Mouse (Mus musculus) frontal cortex, postnatal 25 days (tissue): ENCODE measurements around the gene Tmem263.

ENCODE experiments used
- DNase-seq, 2 experiments: peaks; one replicate each; pipeline ENCODE4 v3.0.0; 2022; ENCODE audit warnings: low spot score in 2 of 2

The Tmem263 gene

DNA sequence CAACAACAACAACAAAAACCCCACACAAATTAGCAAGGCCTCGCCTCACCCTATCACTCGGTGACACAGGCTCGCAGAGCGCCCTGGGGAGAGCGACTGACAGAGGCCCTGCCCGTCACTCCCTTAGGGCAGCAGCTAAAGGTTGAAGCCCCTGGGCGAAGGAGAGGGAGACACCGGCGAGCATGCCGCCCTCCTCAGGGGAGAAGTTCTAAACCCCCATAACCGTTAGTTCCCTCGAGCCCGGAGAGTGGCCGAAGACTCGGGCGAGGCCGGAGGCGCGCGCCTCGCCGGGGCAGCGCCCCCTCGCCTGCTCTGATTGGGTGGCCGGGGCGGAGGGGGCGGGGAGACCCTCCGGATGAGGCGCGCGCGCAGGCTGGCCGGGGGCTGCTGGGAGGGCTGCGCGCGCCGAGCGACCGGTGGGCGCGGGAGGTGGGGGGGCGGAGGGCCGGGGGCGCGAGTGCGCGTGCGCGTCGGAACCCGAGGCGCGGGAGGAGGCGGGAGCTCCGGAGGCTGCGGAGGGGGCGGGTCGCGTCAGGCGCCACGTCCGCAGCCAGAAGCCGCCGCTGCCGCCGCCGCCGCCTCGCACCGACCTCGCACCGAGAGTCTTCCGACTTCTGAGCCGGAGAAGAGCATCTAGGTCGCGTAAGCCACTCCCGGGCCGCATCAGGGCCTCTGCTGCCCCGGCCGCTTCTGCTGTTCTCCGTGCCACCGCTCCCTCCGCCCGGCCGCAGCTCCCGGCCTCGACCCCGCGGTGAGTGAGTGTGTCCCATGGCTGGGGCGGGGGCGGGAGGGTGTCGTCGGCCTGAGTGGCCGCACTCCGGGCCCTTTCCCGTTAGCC is at the start of gene Tmem263, which contains the start of gene Fhl4:
Gene Tmem263 (plus strand): TSS at position 381 of the 838 bp plus-strand sequence.
Gene Fhl4 (minus strand): TSS at position 249 of the 838 bp plus-strand sequence.
- DNase-seq, result peak; percentile 44 to 62

- DNase-seq, result no peak
Observed at GRCm38 (mm10) chr10:85054876-85055275, 47.6 kb upstream of the Tmem263 start.

GRCm38 (mm10) chr10:85071605-85072152 is 30.7 kb upstream of the Tmem263 start:
- no peak for DNase-seq

- no peak for DNase-seq
Observed at GRCm38 (mm10) chr10:85101841-85102240, 586 bp upstream of the Tmem263 start.

- peak in 1 of 2 experiments; percentile 11 for DNase-seq
Observed at GRCm38 (mm10) chr10:85103085-85103885, 858 bp downstream of the Tmem263 start.

DNA sequence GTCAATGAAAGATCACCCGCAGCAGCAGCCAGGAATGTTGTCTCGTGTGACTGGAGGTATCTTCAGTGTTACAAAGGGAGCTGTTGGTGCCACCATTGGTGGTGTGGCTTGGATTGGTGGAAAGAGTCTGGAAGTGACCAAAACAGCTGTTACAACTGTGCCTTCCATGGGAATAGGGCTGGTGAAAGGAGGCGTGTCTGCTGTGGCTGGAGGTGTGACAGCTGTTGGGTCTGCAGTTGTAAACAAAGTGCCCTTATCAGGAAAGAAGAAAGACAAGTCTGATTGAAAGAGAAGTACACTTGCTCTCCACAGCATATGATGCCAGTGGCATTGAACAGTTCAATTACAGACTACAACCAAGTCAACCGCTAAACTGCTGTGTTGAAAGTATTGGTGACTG is 12.0 kb downstream of the Tmem263 start:
- DNase-seq, result no peak

- no peak for DNase-seq
Observed at GRCm38 (mm10) chr10:85125184-85125583, 22.8 kb downstream of the Tmem263 start.

GRCm38 (mm10) chr10:85127395-85128287 is 25.2 kb downstream of the Tmem263 start, which contains the start of gene Mterf2:
Gene Mterf2 (minus strand): TSS chr10:85128027.
- peak; percentile 85 to 88 for DNase-seq

DNA sequence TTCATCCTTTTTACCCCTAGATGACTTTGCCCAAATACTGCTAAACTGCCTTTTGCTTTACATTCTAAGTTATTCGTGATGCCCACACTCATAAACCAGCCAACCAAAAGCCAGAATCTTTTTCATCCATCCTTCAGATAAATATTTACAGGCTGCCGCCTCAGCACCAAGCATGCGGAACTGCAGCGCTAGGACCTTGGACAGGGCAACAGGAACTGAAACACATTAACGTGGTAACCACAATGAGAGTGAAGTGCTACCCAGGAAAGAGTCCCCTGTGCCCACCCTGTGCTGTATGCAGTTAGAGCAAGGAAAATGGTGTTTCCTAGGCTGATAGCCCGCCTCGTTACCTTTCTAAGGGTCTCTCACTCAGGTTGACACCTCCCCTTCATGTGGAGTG is 26.0 kb downstream of the Tmem263 start:
- DNase-seq, result no peak

GRCm38 (mm10) chr10:85136573-85136972 is 34.1 kb downstream of the Tmem263 start:
- no peak for DNase-seq

GRCm38 (mm10) chr10:85141465-85141864 is 39.0 kb downstream of the Tmem263 start:
- DNase-seq, result no peak

GRCm38 (mm10) chr10:85146282-85146681 is 43.9 kb downstream of the Tmem263 start:
- DNase-seq, result no peak

GRCm38 (mm10) chr10:85149226-85149625 is 46.8 kb downstream of the Tmem263 start:
- no peak for DNase-seq

DNA sequence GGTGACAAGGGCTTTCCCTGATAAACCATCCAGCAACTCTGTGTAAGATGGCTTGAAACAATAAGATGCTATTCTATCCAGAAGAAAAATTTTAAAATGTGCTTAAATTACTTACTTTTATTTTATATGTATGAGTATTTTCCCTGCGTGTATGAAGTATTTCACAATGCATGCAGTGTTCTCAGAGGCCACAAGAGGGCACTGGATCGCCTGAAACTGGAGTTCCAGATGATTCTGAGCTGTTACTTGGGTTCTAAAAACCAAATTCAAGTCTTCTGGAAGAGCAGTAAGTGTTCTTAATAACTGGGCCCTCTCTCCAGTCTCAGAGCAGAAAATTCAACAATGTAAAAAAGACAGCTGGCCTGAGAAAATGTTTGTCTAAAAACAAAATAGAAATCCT is 51.8 kb downstream of the Tmem263 start:
- DNase-seq, result peak; percentile 56 to 57

DNA sequence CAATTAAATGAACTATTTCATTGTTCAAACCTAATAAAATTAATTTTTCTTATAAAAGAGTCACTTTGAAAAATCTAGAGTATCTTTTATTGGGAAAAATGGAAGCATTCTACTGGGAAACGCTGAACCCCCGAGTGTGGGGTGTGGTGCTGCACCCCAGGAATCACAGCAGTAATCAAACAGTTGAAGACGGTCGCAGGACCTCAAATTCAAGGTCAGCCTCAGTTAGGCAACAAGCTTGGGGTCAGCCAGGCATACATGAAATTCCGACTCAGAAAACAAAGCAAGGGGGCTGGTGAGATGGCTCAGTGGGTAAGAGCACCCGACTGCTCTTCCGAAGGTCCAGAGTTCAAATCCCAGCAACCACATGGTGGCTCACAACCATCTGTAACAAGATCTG is 55.0 kb downstream of the Tmem263 start:
- DNase-seq, result no peak

GRCm38 (mm10) chr10:85159989-85160619 is 57.7 kb downstream of the Tmem263 start:
- DNase-seq, result no peak

- DNase-seq, result no peak
Observed at GRCm38 (mm10) chr10:85161745-85162351, 59.4 kb downstream of the Tmem263 start.

DNA sequence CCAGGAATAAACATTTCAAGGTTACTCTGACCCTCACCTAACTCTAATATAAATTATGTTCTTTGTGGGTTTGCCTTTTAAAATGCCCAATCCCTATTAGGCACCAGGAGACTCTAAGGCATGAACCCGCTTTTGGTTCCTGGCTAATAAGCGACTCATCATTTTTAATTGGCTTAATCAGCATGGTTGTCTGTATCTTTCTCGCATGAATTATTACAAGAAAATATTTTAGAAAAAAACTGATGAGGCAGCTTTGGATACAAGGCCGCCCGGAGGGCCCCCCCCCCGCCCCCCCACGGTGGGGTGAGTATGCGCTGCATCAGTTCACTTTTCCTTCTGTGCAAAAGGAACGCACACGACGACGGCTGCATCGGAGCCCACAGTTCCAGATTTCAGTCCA is 62.4 kb downstream of the Tmem263 start:
- DNase-seq, result no peak

GRCm38 (mm10) chr10:85165306-85165705 is 62.9 kb downstream of the Tmem263 start:
- no peak for DNase-seq
